Mouse (Mus musculus) liver, embryonic 12.5 days (tissue): ENCODE results near the gene Lrrc8d. TPM values are rescaled to one million over a fixed set of nuclear protein-coding genes. Genes with fewer than 3 reads are reported as not detected.

Experiments
- ATAC-seq: fragments of 200-750 bp; cut with Nextera tagmentation; 2 replicates; pipeline ENCODE4 v1.8.0; 2017; ENCODE audit warnings: moderate number of reproducible peaks, mild to moderate bottlenecking, moderate library complexity
- H3K27ac ChIP-seq: fragments of 300-500 bp; sonication (generic); 2 replicates; pipeline ENCODE4 v1.5.1; 2016; ENCODE audit warnings: mild to moderate bottlenecking
- H3K27me3 ChIP-seq: fragments of 300-500 bp; sonication (generic); replicated peaks from 2 replicates; pipeline ENCODE4 v1.6.1; 2016; ENCODE audit warnings: mild to moderate bottlenecking, moderate library complexity
- H3K36me3 ChIP-seq: fragments of 300-500 bp; sonication (generic); 2 replicates; pipeline ENCODE4 v1.6.1; 2016; ENCODE audit warnings: mild to moderate bottlenecking, moderate library complexity
- H3K4me1 ChIP-seq: fragments of 300-500 bp; sonication (generic); 2 replicates; pipeline ENCODE4 v1.6.1; 2016
- H3K4me2 ChIP-seq: fragments of 300-500 bp; sonication (generic); 2 replicates; pipeline ENCODE4 v1.6.1; 2016; ENCODE audit warnings: mild to moderate bottlenecking, moderate library complexity
- H3K4me3 ChIP-seq: fragments of 300-500 bp; sonication (generic); 2 replicates; pipeline ENCODE4 v1.5.1; 2016; ENCODE audit warnings: mild to moderate bottlenecking, moderate library complexity
- H3K9ac ChIP-seq: fragments of 300-500 bp; sonication (generic); 2 replicates; pipeline ENCODE4 v1.6.1; 2016; ENCODE audit warnings: mild to moderate bottlenecking, moderate library complexity
- H3K9me3 ChIP-seq: fragments of 300-500 bp; sonication (generic); replicated peaks from 2 replicates; pipeline ENCODE4 v1.6.1; 2016; ENCODE audit warnings: mild to moderate bottlenecking, moderate library complexity
- WGBS: fragments of 180-500 bp; shearing (Covaris S2); methylation state at CpG from one replicate; pipeline ENCODE4 v1.1.7; 2016; ENCODE audit not compliant: insufficient replicate concordance; 5-methylcytosine and 5-hydroxymethylcytosine counted together
- polyA plus RNA-seq: library from polyadenylated mRNA; unstranded; fragments of >200 nt; fragmentation: Nextera tagmentation; extraction: Ambion mirVana; gene quantifications from 2 replicates; pipeline ENCODE4 v1.2.1, GENCODE M21; 2016

Gene Lrrc8d
- polyA plus RNA-seq, 1 experiment from 2014 or later = 14.5 TPM

- Histone ChIP-seq H3K36me3 (no peaks in the 10 kb centered on the region; the same call in 1 of the 2 replicates), H3K9ac (no peak overlapping the region), H3K9me3 (no peaks in the 10 kb centered on the region), H3K4me1 (peaks cover 73% of the 10 kb centered on the region), H3K4me2 (no peak overlapping the region), H3K4me3 (no peak overlapping the region), H3K27me3 (no peaks in the 10 kb centered on the region), H3K27ac (no peak overlapping the region)
- 78% methylated on average over 17 of the region's 17 CpGs for WGBS
- peak; percentile 34; the same call in 1 of the 2 replicates for ATAC-seq
Measured at GRCm38 (mm10) chr5:105757978-105758377, 58.2 kb downstream of the Lrrc8d start.

- 75% methylated on average over 9 of the region's 9 CpGs for WGBS
Measured at GRCm38 (mm10) chr5:105758866-105759265, 59.1 kb downstream of the Lrrc8d start.

GRCm38 (mm10) chr5:105761848-105762482 lies 62.2 kb downstream of the Lrrc8d start:
- ATAC-seq = no peak
- H3K4me2 ChIP-seq = no peak overlapping the region
- peaks cover 11% of the 10 kb centered on the region for H3K36me3 ChIP-seq
- no peak overlapping the region for H3K27ac ChIP-seq
- H3K4me1 ChIP-seq = peaks cover 53% of the 10 kb centered on the region
- 70% methylated on average over 11 of the region's 11 CpGs for WGBS
- H3K9ac ChIP-seq = no peak overlapping the region
- no peaks in the 10 kb centered on the region for H3K27me3 ChIP-seq
- no peaks in the 10 kb centered on the region for H3K9me3 ChIP-seq
- no peak overlapping the region for H3K4me3 ChIP-seq

More at GRCm38 (mm10) chr5:105758866-105759265, 59.1 kb downstream of the Lrrc8d start:
- no peaks in the 10 kb centered on the region for H3K27me3 ChIP-seq
- H3K9ac ChIP-seq = no peak overlapping the region
- peaks cover 67% of the 10 kb centered on the region for H3K4me1 ChIP-seq
- no peak overlapping the region for H3K4me3 ChIP-seq
- H3K27ac ChIP-seq = no peak overlapping the region
- H3K4me2 ChIP-seq = no peak overlapping the region
- no peaks in the 10 kb centered on the region for H3K9me3 ChIP-seq
- H3K36me3 ChIP-seq = no peaks in the 10 kb centered on the region; the same call in 1 of the 2 replicates
- no peak for ATAC-seq

DNA sequence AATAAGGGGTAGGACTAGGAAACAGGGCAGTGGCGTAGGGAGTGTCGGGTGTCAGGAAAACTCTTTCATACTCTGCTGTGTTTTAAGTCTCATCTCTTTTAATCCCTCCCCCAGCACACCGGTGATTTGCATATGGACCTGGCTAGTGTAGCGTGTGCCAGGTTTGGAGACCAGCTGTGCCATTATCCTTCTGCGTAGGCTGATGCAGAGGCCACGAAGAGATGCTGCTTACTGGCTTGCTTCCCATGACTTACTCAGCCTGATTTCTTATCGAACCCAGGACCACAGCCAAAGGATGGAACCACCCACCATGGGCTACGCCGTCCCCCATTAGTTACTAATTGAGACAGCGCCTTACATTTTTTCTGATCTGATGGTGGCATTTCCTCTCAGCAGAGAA lies 64.6 kb downstream of the Lrrc8d start:
- Histone ChIP-seq H3K36me3 (peaks cover 11% of the 10 kb centered on the region), H3K4me1 (peaks cover 55% of the 10 kb centered on the region), H3K9ac (no peak overlapping the region), H3K4me3 (no peak overlapping the region), H3K27ac (no peak overlapping the region), H3K9me3 (no peaks in the 10 kb centered on the region), H3K4me2 (no peak overlapping the region), H3K27me3 (no peaks in the 10 kb centered on the region)
- WGBS = 85% methylated on average over 10 of the region's 10 CpGs
- ATAC-seq = no peak

DNA sequence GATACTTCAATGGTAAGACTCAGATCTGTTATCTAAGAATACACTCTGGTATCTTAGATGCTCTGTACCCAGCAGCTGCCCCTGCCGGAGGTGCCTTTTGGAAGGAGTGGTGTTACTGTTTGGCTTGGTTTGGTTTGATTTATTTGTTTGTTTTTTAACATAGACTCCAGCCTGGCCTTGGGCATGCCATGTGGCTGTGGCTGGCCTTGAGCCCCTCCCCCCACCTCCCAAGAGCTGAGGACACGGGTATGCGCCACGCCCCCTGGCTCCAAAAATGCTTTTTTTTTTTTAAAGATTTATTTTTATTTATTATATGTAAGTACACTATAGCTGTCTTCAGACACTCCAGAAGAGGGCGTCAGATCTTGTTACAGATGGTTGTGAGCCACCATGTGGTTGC lies 65.6 kb downstream of the Lrrc8d start:
- Histone ChIP-seq H3K4me1 (peaks cover 46% of the 10 kb centered on the region), H3K27ac (no peak overlapping the region), H3K4me2 (no peak overlapping the region), H3K27me3 (no peaks in the 10 kb centered on the region), H3K4me3 (no peak overlapping the region), H3K9ac (no peak overlapping the region), H3K9me3 (no peaks in the 10 kb centered on the region), H3K36me3 (peaks cover 11% of the 10 kb centered on the region)
- 79% methylated on average over 4 of the region's 5 CpGs for WGBS
- ATAC-seq = no peak

DNA sequence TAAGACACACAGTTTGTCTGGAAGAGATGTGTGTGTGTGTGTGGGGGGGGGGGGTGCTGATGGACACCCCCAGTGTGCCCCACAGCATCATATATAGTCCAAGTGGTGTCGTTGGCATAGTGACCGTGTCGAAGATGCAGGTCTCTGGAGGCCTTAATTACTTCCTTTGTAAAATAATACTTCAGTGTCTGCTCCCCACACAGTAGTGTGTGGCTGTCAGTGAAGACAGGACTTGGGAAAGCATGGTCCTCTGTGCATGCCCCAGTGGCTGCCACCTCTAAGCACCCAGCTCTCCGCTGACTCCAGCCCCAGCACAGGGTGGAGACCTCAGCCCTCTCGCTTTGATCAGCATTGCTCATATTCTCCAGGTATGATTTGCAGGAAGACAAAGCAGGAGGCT lies 76.6 kb downstream of the Lrrc8d start:
- H3K4me1 ChIP-seq = peaks cover 26% of the 10 kb centered on the region
- no peaks in the 10 kb centered on the region for H3K9me3 ChIP-seq
- 72% methylated on average over 5 of the region's 5 CpGs for WGBS
- no peak overlapping the region for H3K9ac ChIP-seq
- H3K27ac ChIP-seq = 0 out of 2 replicates have a peak overlapping the region, but pooled peaks have one; percentile 29
- H3K27me3 ChIP-seq = no peaks in the 10 kb centered on the region
- no peak overlapping the region for H3K4me3 ChIP-seq
- peak overlapping the region; percentile 21; the same call in 1 of the 2 replicates for H3K4me2 ChIP-seq
- H3K36me3 ChIP-seq = no peaks in the 10 kb centered on the region
- ATAC-seq = no peak

- Histone ChIP-seq H3K4me2 (peak overlapping the region; percentile 21; the same call in 1 of the 2 replicates), H3K4me3 (no peak overlapping the region), H3K4me1 (peaks cover 22% of the 10 kb centered on the region), H3K27ac (peak overlapping the region; percentile 53), H3K36me3 (no peaks in the 10 kb centered on the region), H3K9ac (no peak overlapping the region), H3K27me3 (no peaks in the 10 kb centered on the region), H3K9me3 (no peaks in the 10 kb centered on the region)
- WGBS = 63% methylated on average over 12 of the region's 12 CpGs
- peak; percentile 35 for ATAC-seq
Measured at GRCm38 (mm10) chr5:105776978-105777593, 77.3 kb downstream of the Lrrc8d start.

DNA sequence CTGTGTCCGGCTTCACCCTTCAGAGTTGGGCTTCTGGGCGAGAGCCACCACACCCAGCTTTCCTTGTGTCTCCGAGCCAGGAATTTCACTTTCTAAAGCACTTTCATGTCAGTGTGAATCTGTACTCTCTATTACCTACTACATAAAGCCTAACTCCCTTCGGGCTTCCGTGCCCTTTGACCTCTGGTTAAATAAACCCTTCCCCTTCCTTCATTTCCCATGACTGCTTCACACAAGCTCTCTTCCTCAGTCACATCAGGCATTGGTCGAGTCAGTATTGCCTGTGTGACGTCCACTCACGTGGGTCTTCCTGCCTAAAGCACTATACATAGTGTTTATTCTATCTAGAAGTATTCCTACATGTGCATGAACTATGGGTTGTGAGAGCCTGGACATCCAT lies 77.9 kb downstream of the Lrrc8d start:
- WGBS = 71% methylated on average over 8 of the region's 8 CpGs
- Histone ChIP-seq H3K27ac (peak overlapping the region; percentile 53), H3K4me1 (peaks cover 16% of the 10 kb centered on the region), H3K4me2 (peak overlapping the region; percentile 1; the same call in 1 of the 2 replicates), H3K36me3 (no peaks in the 10 kb centered on the region), H3K9ac (no peak overlapping the region), H3K4me3 (no peak overlapping the region), H3K27me3 (no peaks in the 10 kb centered on the region), H3K9me3 (no peaks in the 10 kb centered on the region)
- ATAC-seq = peak; percentile 58

- peak overlapping the region; percentile 53 for H3K27ac ChIP-seq
- H3K4me3 ChIP-seq = no peak overlapping the region
- no peak; the same call in 1 of the 2 replicates for ATAC-seq
Measured at GRCm38 (mm10) chr5:105778189-105778588, 78.4 kb downstream of the Lrrc8d start.

GRCm38 (mm10) chr5:105778723-105779122 lies 79.0 kb downstream of the Lrrc8d start:
- H3K4me3 ChIP-seq = no peak overlapping the region
- H3K4me2 ChIP-seq = no peak overlapping the region
- H3K27ac ChIP-seq = no peak overlapping the region
- no peaks in the 10 kb centered on the region for H3K9me3 ChIP-seq
- no peak overlapping the region for H3K9ac ChIP-seq
- WGBS = 54% methylated on average over 3 of the region's 3 CpGs
- no peak for ATAC-seq
- H3K27me3 ChIP-seq = no peaks in the 10 kb centered on the region
- no peaks in the 10 kb centered on the region for H3K36me3 ChIP-seq
- H3K4me1 ChIP-seq = peaks cover 10% of the 10 kb centered on the region

More at GRCm38 (mm10) chr5:105778189-105778588, 78.4 kb downstream of the Lrrc8d start:
- H3K4me2 ChIP-seq = no peak overlapping the region
- H3K9me3 ChIP-seq = no peaks in the 10 kb centered on the region
- no peak overlapping the region for H3K9ac ChIP-seq
- H3K27me3 ChIP-seq = no peaks in the 10 kb centered on the region
- H3K4me1 ChIP-seq = peaks cover 11% of the 10 kb centered on the region
- H3K36me3 ChIP-seq = no peaks in the 10 kb centered on the region
- WGBS = 75% methylated on average over 8 of the region's 8 CpGs

DNA sequence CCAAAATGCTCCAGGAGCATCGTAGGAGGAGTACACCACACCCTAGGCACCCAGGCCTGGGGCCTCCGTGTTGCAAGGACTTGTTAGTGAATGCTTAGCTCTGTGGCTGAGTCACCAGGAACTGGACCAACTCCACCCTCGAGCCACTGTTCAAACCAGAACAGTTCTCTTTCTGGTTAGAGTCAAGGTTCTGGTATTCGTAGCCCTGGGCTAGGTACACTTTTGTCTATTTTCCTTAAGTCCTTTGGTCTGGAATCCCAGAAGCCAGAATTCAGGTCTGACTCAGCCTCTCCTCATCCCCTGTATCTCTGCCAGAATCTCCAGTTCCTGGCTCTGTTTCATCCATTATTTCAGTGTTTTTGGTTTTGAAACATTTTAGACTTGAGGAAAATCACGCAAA lies 79.6 kb downstream of the Lrrc8d start:
- H3K4me3 ChIP-seq = no peak overlapping the region
- H3K27ac ChIP-seq = no peak overlapping the region
- ATAC-seq = no peak
- no peaks in the 10 kb centered on the region for H3K36me3 ChIP-seq
- H3K4me1 ChIP-seq = peaks cover 10% of the 10 kb centered on the region
- H3K27me3 ChIP-seq = no peaks in the 10 kb centered on the region
- H3K9me3 ChIP-seq = no peaks in the 10 kb centered on the region
- no peak overlapping the region for H3K9ac ChIP-seq
- WGBS = 80% methylated on average over 5 of the region's 5 CpGs
- no peak overlapping the region for H3K4me2 ChIP-seq

DNA sequence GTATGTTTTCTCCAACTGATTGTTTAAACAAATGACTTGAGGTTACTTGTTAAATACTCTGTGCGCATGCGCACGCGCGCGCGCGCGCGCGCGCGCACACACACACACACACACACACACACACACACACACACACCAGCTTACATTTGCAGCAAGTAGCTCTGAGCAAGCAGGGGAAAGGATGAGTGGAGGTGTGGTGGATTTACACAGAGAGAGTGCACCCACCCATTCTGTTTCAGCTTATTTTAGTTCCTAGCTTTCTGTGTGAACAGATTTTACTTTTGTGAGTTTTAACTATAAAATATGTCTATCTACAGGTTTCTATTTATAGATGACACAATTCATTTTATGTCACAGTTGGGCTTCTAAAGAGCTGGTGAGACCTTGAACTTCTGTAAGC lies 84.1 kb downstream of the Lrrc8d start:
- no peak for ATAC-seq
- Histone ChIP-seq H3K27me3 (no peaks in the 10 kb centered on the region), H3K36me3 (no peaks in the 10 kb centered on the region), H3K9ac (no peak overlapping the region), H3K4me3 (no peak overlapping the region), H3K9me3 (no peaks in the 10 kb centered on the region), H3K4me1 (peaks cover 19% of the 10 kb centered on the region), H3K27ac (no peak overlapping the region), H3K4me2 (no peak overlapping the region)
- WGBS = 98% methylated on average over 13 of the region's 13 CpGs
